Mouse (Mus musculus) erythroblast, embryonic 14.5 days (primary cell): ENCODE measurements around the gene Clec4n. TPM values are rescaled to one million over a fixed set of nuclear protein-coding genes. Genes with fewer than 3 reads are reported as not detected.

ENCODE experiments used
- H3K27me3 ChIP-seq: 2 replicates; pipeline ENCODE4 v1.6.1; 2012; ENCODE audit warnings: inconsistent platforms; ENCODE audit not compliant: control insufficient read depth
- H3K36me3 ChIP-seq: 2 replicates; pipeline ENCODE4 v1.6.1; 2012; ENCODE audit warnings: mild to moderate bottlenecking, inconsistent platforms; ENCODE audit not compliant: control insufficient read depth
- H3K4me1 ChIP-seq: 2 replicates; pipeline ENCODE4 v1.6.1; 2012; ENCODE audit warnings: inconsistent platforms; ENCODE audit not compliant: control insufficient read depth
- H3K4me3 ChIP-seq: replicated peaks from 2 replicates; pipeline ENCODE3; 2012; ENCODE audit warnings: moderate library complexity, mild to moderate bottlenecking, inconsistent platforms
- H3K9me3 ChIP-seq: 2 replicates; pipeline ENCODE4 v1.6.1; 2012; ENCODE audit warnings: low read length, inconsistent platforms, mixed read lengths; ENCODE audit not compliant: control insufficient read depth
- GATA1 ChIP-seq: IDR thresholded peaks from 2 replicates; pipeline ENCODE4 v1.6.1; 2012; ENCODE audit warnings: low read length, inconsistent platforms, mixed read lengths
- TAL1 ChIP-seq: IDR thresholded peaks from 3 replicates; pipeline ENCODE4 v1.6.1; 2012; ENCODE audit warnings: low read length, inconsistent platforms, mixed read lengths
- polyA plus RNA-seq: library from polyadenylated mRNA; stranded (reverse); fragments of >175 nt; gene quantifications from 2 replicates; pipeline ENCODE4 v1.2.3, GENCODE M21; 2012

Gene Clec4n
- polyA plus RNA-seq, 1 experiment, result not detected

DNA sequence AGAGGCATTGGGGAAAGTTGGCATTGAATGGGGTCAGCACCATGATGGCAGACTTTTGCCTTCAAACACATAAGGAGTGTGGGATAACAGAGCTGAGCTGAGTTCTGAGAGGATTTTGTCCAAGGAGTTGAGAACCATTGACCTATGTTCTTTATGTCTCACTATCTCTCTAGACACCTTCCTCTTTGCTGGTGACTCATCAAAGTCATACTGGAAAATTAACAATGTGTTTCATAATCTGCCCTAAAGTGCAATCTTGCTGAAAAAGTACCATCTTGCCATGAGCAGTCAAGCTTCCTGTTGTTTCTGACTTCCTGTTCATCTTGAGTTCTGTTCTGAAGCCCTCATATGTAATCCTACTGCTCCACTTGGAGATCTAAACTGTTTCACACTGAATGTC, 23.1 kb downstream of the Clec4n start:
- H3K9me3 ChIP-seq, result no peaks in the 10 kb centered on the region
- no peaks in the 10 kb centered on the region for H3K4me1 ChIP-seq
- H3K36me3 ChIP-seq, result no peaks in the 10 kb centered on the region
- no peak for TF ChIP-seq GATA1
- no peak for TF ChIP-seq TAL1
- no peaks in the 10 kb centered on the region for H3K27me3 ChIP-seq
- no peak overlapping the region for H3K4me3 ChIP-seq

DNA sequence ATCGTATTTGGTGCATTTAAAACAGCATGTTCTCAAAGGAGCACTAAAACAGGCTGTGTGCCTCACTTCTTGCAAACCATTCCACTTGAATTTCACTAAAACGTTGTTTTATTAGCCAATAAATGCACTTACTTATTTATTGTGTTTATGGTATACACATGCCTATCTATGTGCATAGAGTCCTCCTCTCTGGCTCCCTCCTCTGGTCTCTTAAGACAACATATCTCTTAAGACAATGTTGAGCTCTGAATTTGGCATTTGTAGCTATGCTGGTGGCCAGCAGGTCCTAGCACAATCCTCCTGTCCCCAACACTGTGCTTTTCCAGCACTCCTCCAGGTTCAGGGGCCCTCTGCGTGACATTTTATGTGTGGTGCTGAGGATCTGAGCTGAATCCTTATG, 29.3 kb downstream of the Clec4n start:
- no peak for TF ChIP-seq GATA1
- no peak for TF ChIP-seq TAL1
- no peaks in the 10 kb centered on the region for H3K27me3 ChIP-seq
- no peaks in the 10 kb centered on the region for H3K36me3 ChIP-seq
- H3K4me1 ChIP-seq, result peaks cover 7% of the 10 kb centered on the region
- no peak overlapping the region for H3K4me3 ChIP-seq
- H3K9me3 ChIP-seq, result no peaks in the 10 kb centered on the region

DNA sequence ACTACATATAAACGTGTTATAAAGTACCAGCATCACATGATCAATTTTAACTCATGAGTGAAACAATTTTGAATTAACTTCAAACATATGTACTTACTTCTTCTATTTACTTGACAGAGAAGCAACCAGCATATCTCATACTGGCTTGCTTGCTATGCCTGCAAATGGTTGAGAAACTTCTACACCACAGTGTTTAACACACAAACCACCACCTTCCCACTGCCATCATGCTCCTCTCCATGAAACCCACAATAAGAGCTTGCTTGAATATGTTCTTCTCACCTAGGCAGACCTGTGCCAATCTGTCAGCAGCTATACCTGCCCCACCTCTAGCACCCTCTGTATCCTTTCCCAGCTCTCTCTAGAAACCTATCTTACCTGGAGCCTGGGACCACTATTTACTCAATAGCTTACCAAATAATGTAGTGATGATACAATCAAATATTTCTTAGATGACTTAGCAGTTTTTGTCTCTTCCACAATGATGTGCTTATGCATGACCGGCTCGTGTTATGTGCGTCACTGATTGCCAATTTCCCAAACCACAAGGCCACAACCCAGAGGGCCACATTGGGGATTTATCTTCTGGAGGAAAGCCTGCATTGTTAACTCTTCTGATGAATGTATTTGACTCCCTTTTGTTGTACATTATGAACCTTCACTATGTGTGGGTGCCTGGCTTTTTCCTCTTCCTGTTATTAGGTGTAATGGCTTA, 30.4 kb downstream of the Clec4n start:
- Histone ChIP-seq H3K9me3 (no peaks in the 10 kb centered on the region), H3K36me3 (no peaks in the 10 kb centered on the region), H3K4me1 (peaks cover 12% of the 10 kb centered on the region), H3K27me3 (no peaks in the 10 kb centered on the region), H3K4me3 (no peak overlapping the region)
- TF ChIP-seq GATA1, result no peak
- TF ChIP-seq TAL1, result no peak

DNA sequence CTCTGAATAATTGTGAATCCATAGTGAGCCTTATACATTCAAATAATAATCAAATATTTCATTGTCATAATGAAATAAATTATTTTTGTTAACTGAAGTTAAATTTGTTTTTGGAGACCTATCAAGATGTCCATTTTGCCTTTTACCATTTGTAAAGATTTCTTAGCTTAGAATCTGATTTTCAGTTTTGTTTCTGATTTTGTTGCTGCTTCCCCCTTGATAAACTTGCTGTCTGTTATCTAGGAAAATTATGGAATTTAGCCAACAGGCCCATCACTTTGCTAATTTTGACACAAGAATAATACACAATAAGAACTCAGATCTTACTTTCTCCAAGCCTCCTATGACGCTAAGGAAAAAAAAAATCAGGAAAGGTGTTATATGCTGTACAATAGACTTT, 31.2 kb downstream of the Clec4n start:
- no peaks in the 10 kb centered on the region for H3K9me3 ChIP-seq
- H3K36me3 ChIP-seq, result no peaks in the 10 kb centered on the region
- H3K4me1 ChIP-seq, result peaks cover 20% of the 10 kb centered on the region
- H3K27me3 ChIP-seq, result no peaks in the 10 kb centered on the region
- TF ChIP-seq GATA1, result no peak
- no peak for TF ChIP-seq TAL1
- no peak overlapping the region for H3K4me3 ChIP-seq

DNA sequence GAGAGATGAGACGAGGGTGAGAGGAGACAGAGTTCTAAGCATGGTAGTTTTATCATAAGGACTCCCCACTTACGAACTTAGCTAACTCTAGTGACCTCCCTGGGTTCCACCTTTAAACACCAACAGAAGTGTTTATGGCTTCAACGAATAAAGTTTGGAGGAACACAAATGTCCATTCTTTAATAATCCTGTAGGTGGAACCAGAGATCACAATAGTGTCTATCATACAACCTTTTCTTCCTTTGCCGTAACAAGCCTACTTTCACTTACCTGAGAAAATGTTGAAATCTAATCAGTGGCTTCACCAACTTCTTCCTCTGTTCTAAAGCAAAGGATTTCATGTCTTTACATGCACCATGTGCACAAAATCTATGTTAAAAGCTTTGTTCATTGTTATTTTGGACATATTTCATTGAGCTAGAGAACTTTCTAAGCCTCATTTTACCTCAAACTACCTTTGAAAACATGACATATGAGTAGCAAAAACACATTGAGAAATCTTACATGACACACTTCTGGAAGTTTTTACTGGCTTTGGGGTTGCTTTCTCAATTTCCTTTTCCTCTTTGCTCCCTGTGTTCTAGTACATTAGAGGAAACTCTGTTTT, 32.0 kb downstream of the Clec4n start, which contains the start of gene Clec4d:
Gene Clec4d (plus strand): TSS at position 557 of the 607 bp plus-strand sequence.
- H3K4me3 ChIP-seq, result no peak within 1 kb of the TSS
- no peaks in the 10 kb centered on the region for H3K27me3 ChIP-seq
- no peaks in the 10 kb centered on the region for H3K9me3 ChIP-seq
- no peaks in the 10 kb centered on the region for H3K36me3 ChIP-seq
- TF ChIP-seq GATA1 (no peak), TAL1 (no peak)
- H3K4me1 ChIP-seq, result peaks cover 26% of the 10 kb centered on the region

DNA sequence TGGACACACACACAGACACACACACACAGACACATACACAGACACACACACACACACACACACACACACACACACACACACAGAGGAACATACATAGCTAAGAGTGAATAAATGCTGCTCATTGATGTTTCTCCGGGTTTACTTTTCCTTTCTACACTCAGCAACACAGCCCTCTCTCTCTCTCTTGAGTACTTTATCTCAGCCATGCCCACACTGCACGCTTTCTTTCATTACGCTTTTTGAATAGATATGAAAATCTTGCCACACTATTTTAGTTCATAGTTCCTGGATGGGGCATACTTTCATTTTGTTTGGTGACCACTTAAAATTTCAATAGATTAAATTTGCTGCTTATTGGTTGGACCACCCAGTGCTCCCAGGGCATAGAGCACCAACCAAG, 34.6 kb downstream of the Clec4n start:
- peaks cover 33% of the 10 kb centered on the region for H3K4me1 ChIP-seq
- no peaks in the 10 kb centered on the region for H3K27me3 ChIP-seq
- no peak overlapping the region for H3K4me3 ChIP-seq
- no peaks in the 10 kb centered on the region for H3K9me3 ChIP-seq
- TF ChIP-seq TAL1 (no peak), GATA1 (no peak)
- no peaks in the 10 kb centered on the region for H3K36me3 ChIP-seq

DNA sequence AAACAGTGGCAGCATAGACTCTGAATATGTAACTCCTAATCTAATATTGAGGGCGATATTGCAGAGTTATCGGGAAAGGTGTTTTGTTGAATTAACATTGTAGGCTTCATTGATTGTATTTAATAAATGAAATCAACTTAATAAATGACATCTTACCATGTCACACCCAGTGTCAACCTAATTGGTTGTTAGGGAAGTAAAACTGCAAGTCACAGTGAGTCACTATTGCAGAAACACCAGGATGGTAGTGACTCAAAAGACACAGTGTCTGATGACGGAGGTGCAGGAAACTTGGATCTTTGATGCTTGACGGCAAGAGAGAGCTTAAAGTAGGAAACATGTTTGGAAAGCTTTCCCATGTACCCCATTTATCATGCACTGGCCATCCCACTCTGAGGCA, 36.2 kb downstream of the Clec4n start:
- Histone ChIP-seq H3K9me3 (no peaks in the 10 kb centered on the region), H3K4me1 (peaks cover 28% of the 10 kb centered on the region), H3K27me3 (no peaks in the 10 kb centered on the region), H3K36me3 (no peaks in the 10 kb centered on the region), H3K4me3 (no peak overlapping the region)
- TF ChIP-seq GATA1 (no peak), TAL1 (no peak)

DNA sequence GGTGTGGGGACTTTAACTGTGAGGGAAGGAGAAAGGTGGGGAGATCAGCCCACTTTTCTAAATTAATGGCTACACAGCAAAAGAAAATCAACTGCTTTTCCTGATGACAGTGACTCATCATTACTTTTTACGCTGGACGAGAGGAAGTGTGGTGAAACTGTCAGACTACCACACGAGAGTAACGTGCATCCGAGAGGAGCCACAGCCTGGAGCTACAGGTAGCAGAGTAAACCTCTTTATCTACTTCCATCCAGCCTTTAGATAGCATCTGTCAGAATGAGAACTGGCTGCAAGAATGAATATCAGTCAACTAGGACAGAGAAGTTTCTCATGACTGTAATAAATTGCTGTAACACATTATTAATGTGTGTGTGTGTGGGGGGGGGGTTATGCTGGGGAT, 37.3 kb downstream of the Clec4n start:
- no peak overlapping the region for H3K4me3 ChIP-seq
- no peaks in the 10 kb centered on the region for H3K9me3 ChIP-seq
- H3K27me3 ChIP-seq, result no peaks in the 10 kb centered on the region
- TF ChIP-seq TAL1 (no peak), GATA1 (no peak)
- no peaks in the 10 kb centered on the region for H3K36me3 ChIP-seq
- H3K4me1 ChIP-seq, result peaks cover 28% of the 10 kb centered on the region

DNA sequence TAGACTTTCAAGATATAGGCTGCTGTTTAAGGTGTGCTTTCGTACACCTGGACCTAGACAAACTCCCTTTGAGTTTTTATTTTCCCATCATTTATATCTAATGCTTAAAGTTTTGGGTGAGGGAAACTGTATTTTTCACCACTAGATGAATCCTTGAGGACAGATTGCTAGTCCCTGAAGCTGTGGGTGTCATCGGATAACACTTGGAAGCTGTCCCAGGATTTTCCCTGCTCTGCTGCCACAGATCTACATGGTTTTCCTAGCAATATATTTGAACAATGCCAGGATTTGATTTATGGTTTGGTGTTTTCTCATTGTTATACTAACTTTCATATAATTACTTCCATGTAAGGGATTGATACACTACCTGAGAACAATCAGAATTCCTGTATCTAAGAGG, 49.8 kb downstream of the Clec4n start:
- Histone ChIP-seq H3K9me3 (no peaks in the 10 kb centered on the region), H3K36me3 (no peaks in the 10 kb centered on the region), H3K27me3 (no peaks in the 10 kb centered on the region), H3K4me1 (no peaks in the 10 kb centered on the region), H3K4me3 (no peak overlapping the region)
- TF ChIP-seq TAL1 (no peak), GATA1 (no peak)

DNA sequence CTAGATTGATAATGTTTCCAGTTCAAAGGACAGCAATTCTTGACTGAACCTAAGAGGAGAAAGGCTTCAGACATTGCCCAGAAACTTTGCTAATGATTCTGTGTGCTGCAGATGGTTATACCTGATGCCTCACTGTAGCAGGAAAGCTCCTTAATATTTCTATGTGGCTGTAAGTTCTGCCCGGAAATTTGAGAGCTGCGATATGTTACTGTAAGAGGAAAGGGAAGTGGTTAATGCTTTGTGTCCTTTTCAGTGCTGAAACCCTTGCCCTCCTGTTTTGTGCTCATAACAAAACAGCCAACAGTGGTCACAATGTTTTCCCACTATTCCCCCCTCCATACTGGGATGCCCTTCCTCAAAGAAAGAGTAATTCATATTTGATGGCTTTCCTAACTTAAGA, 56.7 kb downstream of the Clec4n start:
- no peak overlapping the region for H3K4me3 ChIP-seq
- H3K36me3 ChIP-seq, result no peaks in the 10 kb centered on the region
- H3K9me3 ChIP-seq, result no peaks in the 10 kb centered on the region
- TF ChIP-seq TAL1 (no peak), GATA1 (no peak)
- no peaks in the 10 kb centered on the region for H3K27me3 ChIP-seq
- peaks cover 26% of the 10 kb centered on the region for H3K4me1 ChIP-seq
